Mouse (Mus musculus) frontal cortex, adult (tissue): ENCODE results near the gene Zfp963.

Source experiments
- ATAC-seq: cut with Nextera tagmentation; 2 replicates; pipeline ENCODE4 v1.9.2; 2017; ENCODE audit warnings: mild to moderate bottlenecking, moderate library complexity, mixed read lengths; ENCODE audit not compliant: low TSS enrichment

Zfp963 gene

GRCm38 (mm10) chr8:69749544-69750454 is at the start of gene Zfp963:
TSS of gene Zfp963 (minus strand) at chr8:69749970.
- peak; percentile 98 for ATAC-seq

GRCm38 (mm10) chr8:69799261-69799660 is 49.5 kb upstream of the Zfp963 start:
- no peak for ATAC-seq

GRCm38 (mm10) chr8:69797661-69798060 is 47.9 kb upstream of the Zfp963 start:
- ATAC-seq = no peak

- no peak for ATAC-seq
These were observed 47.1 kb upstream of the Zfp963 start for GRCm38 (mm10) chr8:69796721-69797345.

GRCm38 (mm10) chr8:69794901-69795300 is 45.1 kb upstream of the Zfp963 start:
- ATAC-seq = no peak

- ATAC-seq = no peak
These were observed 44.3 kb upstream of the Zfp963 start for GRCm38 (mm10) chr8:69794096-69794495.

- ATAC-seq = no peak
These were observed 43.9 kb upstream of the Zfp963 start for GRCm38 (mm10) chr8:69793666-69794065.

- peak; percentile 44 for ATAC-seq
These were observed 41.8 kb upstream of the Zfp963 start for GRCm38 (mm10) chr8:69791415-69792068.

- peak; percentile 98 for ATAC-seq
These were observed 41.1 kb upstream of the Zfp963 start, which contains the start of the genes Atp13a1 and Zfp866 for GRCm38 (mm10) chr8:69790773-69791367. TSS of gene Atp13a1 (plus strand) at chr8:69791163. TSS of gene Zfp866 (minus strand) at chr8:69791178.

- ATAC-seq = no peak
These were observed 40.6 kb upstream of the Zfp963 start for GRCm38 (mm10) chr8:69790364-69790763.

- ATAC-seq = no peak
These were observed 40.0 kb upstream of the Zfp963 start for GRCm38 (mm10) chr8:69789731-69790130.

GRCm38 (mm10) chr8:69789105-69789504 is 39.3 kb upstream of the Zfp963 start:
- ATAC-seq = no peak

- ATAC-seq = no peak
These were observed 27.3 kb upstream of the Zfp963 start for GRCm38 (mm10) chr8:69777111-69777510.

GRCm38 (mm10) chr8:69775149-69775534 is 25.4 kb upstream of the Zfp963 start:
- ATAC-seq = no peak

- ATAC-seq = peak; percentile 99
These were observed 24.9 kb upstream of the Zfp963 start, which contains the start of gene Gm20422 for GRCm38 (mm10) chr8:69774503-69775148. TSS of gene Gm20422 (minus strand) at chr8:69774886.

- ATAC-seq = no peak
These were observed 22.3 kb upstream of the Zfp963 start for GRCm38 (mm10) chr8:69772106-69772505.

GRCm38 (mm10) chr8:69771221-69771620 is 21.5 kb upstream of the Zfp963 start:
- ATAC-seq = no peak

- no peak for ATAC-seq
These were observed 12.2 kb upstream of the Zfp963 start for GRCm38 (mm10) chr8:69761814-69762445.

- ATAC-seq = no peak
These were observed 8.5 kb upstream of the Zfp963 start for GRCm38 (mm10) chr8:69758316-69758715.

GRCm38 (mm10) chr8:69752437-69752836 is 2.7 kb upstream of the Zfp963 start:
- no peak for ATAC-seq

GRCm38 (mm10) chr8:69741231-69741630 is 8.5 kb downstream of the Zfp963 start:
- ATAC-seq = no peak
